Mouse (Mus musculus): ENCODE data around the gene Glce. TPM values are rescaled to one million over a fixed set of nuclear protein-coding genes. Genes with fewer than 3 reads are reported as not detected.
A peak's percentile ranks its signal among the peaks of the same experiment; 100 is the strongest.

Glce gene
- 26.9 and 27.2 TPM in 2 replicates for polyA plus RNA-seq (2016; fragmentation: Nextera tagmentation; extraction: Ambion mirVana)

DNA sequence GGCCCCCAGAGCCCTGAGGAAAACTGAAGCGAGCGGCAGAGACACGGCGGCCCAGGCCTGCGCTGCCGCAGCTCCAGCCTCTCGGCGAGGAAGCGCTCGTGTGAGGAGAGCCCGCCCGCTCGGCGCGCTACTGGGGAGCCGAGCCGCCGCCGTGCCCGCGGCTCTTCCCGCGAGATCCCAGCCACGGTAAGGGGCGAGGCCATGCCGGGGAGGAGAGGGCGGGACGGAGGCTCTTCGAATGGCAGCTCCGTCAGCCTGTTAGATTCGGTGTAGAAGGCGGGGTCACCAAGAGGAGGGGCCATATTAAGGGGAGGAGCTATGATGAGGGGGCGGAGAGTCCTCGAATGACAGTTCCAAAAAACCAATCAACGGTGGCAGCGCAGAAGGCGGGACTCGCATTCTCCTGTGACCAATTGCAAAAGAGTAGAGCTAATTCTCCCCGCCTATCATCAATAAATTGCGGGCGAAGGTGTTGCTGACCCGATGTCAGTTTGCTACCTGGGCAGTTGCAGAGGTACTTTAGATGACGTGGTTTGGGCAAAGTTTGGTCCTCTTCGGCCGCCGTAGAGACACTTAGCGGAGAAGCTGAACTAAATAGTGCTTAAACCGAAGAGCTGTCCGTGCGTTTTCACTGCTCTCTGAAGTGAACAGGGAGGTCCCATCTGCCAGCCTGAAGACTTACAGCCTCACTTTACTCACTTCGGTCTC is at the start of gene Glce:
Glce (minus strand) TSS at position 148 of the 708 bp plus-strand sequence.
- no peaks in the 10 kb centered on the region for H3K9me3 ChIP-seq (replicated peaks)
- peak within 1 kb of the TSS; percentile 93 for H3K27ac ChIP-seq
- under 1% methylated on average over 51 of the region's 51 CpGs for WGBS
- peak within 1 kb of the TSS; percentile 86 for H3K4me3 ChIP-seq
- H3K4me1 ChIP-seq = peaks cover 19% of the 10 kb centered on the region
- H3K36me3 ChIP-seq = no peaks in the 10 kb centered on the region
- H3K4me2 ChIP-seq (replicated peaks) = peak within 1 kb of the TSS; percentile 80
- H3K9ac ChIP-seq = peak within 1 kb of the TSS; percentile 95
- no peaks in the 10 kb centered on the region for H3K27me3 ChIP-seq
- ATAC-seq (ENCODE audit: low FRiP score) = peak; percentile 99

DNA sequence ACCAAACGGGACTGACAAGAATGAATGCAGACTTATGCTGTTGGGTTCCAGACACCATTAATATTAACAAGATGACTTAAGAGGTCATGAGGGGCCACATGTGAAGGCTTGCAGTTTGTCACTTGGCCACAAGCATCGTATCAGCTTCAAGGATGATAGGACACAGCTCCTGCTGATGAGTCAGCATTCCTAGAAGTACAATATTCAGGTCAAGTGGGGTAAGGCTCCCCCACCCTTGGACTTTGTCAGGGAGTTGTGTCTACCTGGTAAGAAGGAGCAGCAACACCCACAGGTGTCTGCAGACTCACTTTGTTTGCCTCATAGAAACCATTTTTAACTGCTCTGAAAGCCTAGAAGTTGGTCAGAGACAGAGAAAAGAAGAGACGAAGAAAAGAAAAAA is 49.8 kb upstream of the Glce start:
- Histone ChIP-seq H3K36me3 (no peaks in the 10 kb centered on the region), H3K27ac (no peak overlapping the region), H3K9me3 (replicated peaks) (no peaks in the 10 kb centered on the region), H3K4me1 (0 out of 2 replicates have a peak, but pooled peaks cover 4% of the 10 kb centered on the region), H3K4me2 (replicated peaks) (no peak overlapping the region), H3K27me3 (no peaks in the 10 kb centered on the region), H3K9ac (no peak overlapping the region), H3K4me3 (no peak overlapping the region)
- no peak for ATAC-seq (ENCODE audit: low FRiP score)
- WGBS = 84% methylated on average over 3 of the region's 3 CpGs

DNA sequence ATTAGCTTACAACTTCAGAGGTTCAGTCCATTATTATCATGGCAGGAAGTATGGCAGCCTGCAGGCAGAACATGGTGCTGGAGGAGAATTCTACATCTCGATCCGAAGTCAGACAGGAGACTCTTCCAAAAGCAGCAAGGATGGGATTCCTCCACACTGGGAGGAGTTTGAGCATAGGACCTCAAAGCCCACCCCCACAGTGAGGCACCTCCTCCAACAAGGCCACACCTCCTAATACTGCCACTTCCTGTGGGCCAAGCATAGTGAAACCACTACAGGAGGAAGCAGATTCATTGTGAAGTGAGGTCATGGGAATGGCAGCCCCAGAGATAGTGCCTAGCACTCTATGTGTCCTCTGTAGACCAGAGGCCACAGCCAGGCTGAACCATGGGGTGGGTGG is 48.5 kb upstream of the Glce start:
- Histone ChIP-seq H3K9me3 (replicated peaks) (no peaks in the 10 kb centered on the region), H3K4me1 (peaks cover 13% of the 10 kb centered on the region), H3K4me3 (no peak overlapping the region), H3K27me3 (no peaks in the 10 kb centered on the region), H3K9ac (no peak overlapping the region), H3K36me3 (no peaks in the 10 kb centered on the region), H3K27ac (no peak overlapping the region), H3K4me2 (replicated peaks) (no peak overlapping the region)
- 91% methylated on average over 2 of the region's 2 CpGs for WGBS
- ATAC-seq (ENCODE audit: low FRiP score) = no peak

DNA sequence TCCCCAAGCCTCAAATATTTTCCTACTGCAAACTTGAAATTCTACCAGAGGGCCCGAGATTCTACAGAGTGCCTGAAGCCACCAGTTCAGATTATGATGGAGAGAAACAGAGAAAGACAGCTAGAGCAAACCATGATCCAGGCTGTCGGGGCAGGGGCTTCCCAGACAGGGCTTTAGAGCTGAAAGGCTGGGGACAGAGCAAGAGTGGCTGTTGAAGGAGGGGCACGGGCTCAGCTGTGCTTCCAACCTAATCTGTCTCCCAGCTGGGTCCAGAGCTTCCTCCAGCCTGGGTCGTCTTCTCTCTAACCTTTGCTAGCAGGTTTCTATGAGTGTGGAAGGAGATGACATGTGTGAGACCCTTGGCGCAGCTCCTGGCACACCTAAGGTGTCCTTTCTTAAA is 44.2 kb upstream of the Glce start:
- H3K9ac ChIP-seq = no peak overlapping the region
- no peak overlapping the region for H3K4me3 ChIP-seq
- 44% methylated on average over 5 of the region's 5 CpGs for WGBS
- no peaks in the 10 kb centered on the region for H3K27me3 ChIP-seq
- H3K9me3 ChIP-seq (replicated peaks) = no peaks in the 10 kb centered on the region
- ATAC-seq (ENCODE audit: low FRiP score) = no peak
- H3K4me2 ChIP-seq (replicated peaks) = no peak overlapping the region
- peaks cover 27% of the 10 kb centered on the region for H3K4me1 ChIP-seq
- no peaks in the 10 kb centered on the region for H3K36me3 ChIP-seq
- peak overlapping the region; percentile 35; the same call in 1 of the 2 replicates for H3K27ac ChIP-seq

DNA sequence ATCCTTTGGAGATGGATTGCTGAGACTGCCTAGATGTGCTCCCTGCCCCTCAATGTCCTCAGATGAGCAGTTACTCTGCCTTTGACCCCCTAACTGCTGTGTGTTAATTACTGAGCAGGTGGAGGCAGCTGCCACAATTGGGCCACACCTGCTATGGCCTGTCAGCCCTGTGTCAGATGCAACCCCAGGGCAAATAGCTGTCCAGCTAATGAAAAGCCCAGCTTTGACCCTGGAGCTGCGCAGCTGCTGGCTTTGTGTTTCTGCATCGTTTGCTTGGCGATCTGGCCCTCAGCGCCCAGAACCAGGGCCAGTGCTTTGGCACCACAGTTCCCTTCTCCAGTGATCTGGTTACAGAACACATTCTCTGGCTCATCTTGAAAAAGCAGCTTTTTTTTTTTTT is 43.7 kb upstream of the Glce start:
- no peak overlapping the region for H3K9ac ChIP-seq
- H3K9me3 ChIP-seq (replicated peaks) = no peaks in the 10 kb centered on the region
- H3K27me3 ChIP-seq = no peaks in the 10 kb centered on the region
- WGBS = 30% methylated on average over 4 of the region's 4 CpGs
- ATAC-seq (ENCODE audit: low FRiP score) = 0 out of 2 replicates have a peak, but pooled peaks have one; percentile 26
- no peak overlapping the region for H3K4me2 ChIP-seq (replicated peaks)
- peaks cover 27% of the 10 kb centered on the region for H3K4me1 ChIP-seq
- H3K27ac ChIP-seq = peak overlapping the region; percentile 35; the same call in 1 of the 2 replicates
- no peak overlapping the region for H3K4me3 ChIP-seq
- H3K36me3 ChIP-seq = no peaks in the 10 kb centered on the region

DNA sequence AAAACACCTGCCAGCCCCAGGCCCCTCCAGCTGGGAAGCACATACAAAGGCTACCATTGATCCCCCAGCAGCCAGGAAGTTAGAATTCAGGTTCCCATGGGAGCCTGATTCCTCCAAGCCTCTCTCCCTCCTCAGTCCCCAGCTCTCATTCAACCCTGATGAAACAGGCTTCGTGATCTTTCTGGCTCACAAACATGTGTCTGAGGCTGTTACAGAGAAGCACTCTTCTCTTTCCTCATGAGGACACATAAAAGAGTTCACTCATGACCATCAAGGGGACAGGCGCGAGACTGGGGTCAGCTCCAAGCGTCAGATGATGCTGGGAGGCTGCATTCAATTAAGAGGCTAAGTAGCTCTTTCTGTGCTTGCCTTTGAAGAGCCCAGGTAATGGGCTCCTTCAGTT is 40.4 kb upstream of the Glce start:
- Histone ChIP-seq H3K4me3 (no peak overlapping the region), H3K27ac (no peak overlapping the region), H3K4me2 (replicated peaks) (no peak overlapping the region), H3K4me1 (peaks cover 27% of the 10 kb centered on the region), H3K27me3 (no peaks in the 10 kb centered on the region), H3K9me3 (replicated peaks) (no peaks in the 10 kb centered on the region), H3K36me3 (no peaks in the 10 kb centered on the region), H3K9ac (no peak overlapping the region)
- no peak for ATAC-seq (ENCODE audit: low FRiP score)
- 38% methylated on average over 4 of the region's 4 CpGs for WGBS

DNA sequence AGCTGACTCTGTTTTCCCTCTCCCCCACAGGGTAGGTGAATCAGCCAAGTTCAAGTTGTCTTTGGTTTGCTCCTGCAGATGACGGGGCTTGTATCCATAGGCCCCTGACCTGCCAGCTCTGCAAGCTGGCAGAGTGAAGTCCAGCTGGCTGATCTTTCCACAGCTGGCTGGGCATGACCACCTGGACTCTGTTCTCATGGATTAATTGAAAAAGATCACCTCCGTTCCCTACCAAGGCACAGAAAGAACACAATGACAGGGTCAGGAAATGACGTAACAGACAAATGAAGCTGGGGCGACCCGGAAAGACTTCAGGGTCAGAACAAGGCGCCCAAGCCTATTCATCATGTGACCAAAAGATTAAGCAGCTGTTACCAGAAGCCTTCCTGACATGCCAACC is 38.3 kb upstream of the Glce start:
- H3K27ac ChIP-seq = no peak overlapping the region
- H3K27me3 ChIP-seq = no peaks in the 10 kb centered on the region
- no peak overlapping the region for H3K4me2 ChIP-seq (replicated peaks)
- H3K4me1 ChIP-seq = peaks cover 13% of the 10 kb centered on the region
- no peaks in the 10 kb centered on the region for H3K36me3 ChIP-seq
- no peak overlapping the region for H3K4me3 ChIP-seq
- ATAC-seq (ENCODE audit: low FRiP score) = no peak
- H3K9me3 ChIP-seq (replicated peaks) = no peaks in the 10 kb centered on the region
- WGBS = 63% methylated on average over 6 of the region's 6 CpGs
- no peak overlapping the region for H3K9ac ChIP-seq

DNA sequence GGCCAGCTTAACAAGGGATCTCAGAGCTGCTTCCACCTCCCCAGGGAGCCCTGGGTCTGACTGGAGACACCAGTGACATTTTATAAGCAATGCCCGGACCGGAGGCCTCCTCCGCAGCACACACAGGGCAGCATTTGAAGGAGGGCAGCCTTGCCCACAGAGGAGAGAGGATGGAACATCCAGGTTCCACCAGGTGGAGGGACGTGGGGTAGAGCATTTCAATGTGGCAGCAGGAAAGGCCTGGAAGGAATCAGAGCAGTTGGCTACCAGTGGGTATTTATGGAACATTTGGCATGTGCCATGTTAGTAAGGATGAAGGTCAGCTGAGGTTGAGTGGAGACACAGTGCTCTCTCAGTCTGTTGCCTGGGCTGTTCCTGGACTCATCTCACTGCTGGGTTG is 36.3 kb upstream of the Glce start:
- WGBS = 84% methylated on average over 4 of the region's 4 CpGs
- Histone ChIP-seq H3K27me3 (no peaks in the 10 kb centered on the region), H3K4me3 (no peak overlapping the region), H3K36me3 (no peaks in the 10 kb centered on the region), H3K9me3 (replicated peaks) (no peaks in the 10 kb centered on the region), H3K27ac (no peak overlapping the region), H3K4me2 (replicated peaks) (no peak overlapping the region), H3K9ac (no peak overlapping the region), H3K4me1 (peaks cover 22% of the 10 kb centered on the region)
- ATAC-seq (ENCODE audit: low FRiP score) = no peak

DNA sequence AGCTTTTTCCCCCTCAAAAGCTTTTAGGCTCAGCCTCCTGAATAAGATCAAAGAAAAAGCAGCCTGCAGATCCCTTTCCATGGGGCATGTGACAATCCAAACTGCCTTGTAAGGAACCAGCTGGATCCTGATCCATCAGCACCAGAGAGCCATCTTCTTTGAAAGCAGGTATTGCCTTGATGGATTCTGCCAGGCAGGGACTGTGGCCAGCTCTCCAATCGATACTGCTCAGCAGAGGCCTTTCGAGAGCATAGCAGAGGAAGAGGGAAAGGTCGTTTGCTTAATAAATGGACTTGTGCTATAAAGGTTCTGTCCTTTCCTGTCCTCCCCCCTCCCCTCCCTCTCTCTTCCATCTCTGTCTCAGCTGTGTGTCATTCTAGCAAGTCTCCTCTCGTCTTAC is 33.4 kb upstream of the Glce start:
- Histone ChIP-seq H3K4me3 (no peak overlapping the region), H3K27ac (no peak overlapping the region), H3K9me3 (replicated peaks) (no peaks in the 10 kb centered on the region), H3K4me2 (replicated peaks) (no peak overlapping the region), H3K9ac (no peak overlapping the region), H3K36me3 (no peaks in the 10 kb centered on the region), H3K27me3 (no peaks in the 10 kb centered on the region), H3K4me1 (peaks cover 16% of the 10 kb centered on the region)
- 50% methylated on average over 4 of the region's 4 CpGs for WGBS
- ATAC-seq (ENCODE audit: low FRiP score) = no peak

DNA sequence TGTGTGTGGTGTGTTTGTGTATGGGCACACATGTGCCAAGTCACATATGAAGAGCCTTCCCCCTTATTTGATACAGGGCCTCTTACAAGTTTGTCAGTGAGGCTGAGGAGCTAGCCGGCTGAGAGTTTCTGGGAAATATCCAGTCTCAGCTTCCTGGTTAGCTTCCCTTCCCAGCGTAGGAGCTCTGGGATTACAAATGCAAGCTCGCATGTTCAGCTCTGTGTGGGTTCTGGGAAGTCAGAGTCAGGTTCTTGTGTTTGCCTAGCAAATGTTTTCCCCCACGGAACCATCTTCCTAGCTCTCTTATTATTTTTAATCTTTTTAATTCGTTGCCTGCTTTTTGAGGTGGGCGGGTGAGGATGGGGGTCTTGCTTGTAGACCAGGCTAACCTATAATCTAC is 32.9 kb upstream of the Glce start:
- no peaks in the 10 kb centered on the region for H3K36me3 ChIP-seq
- ATAC-seq (ENCODE audit: low FRiP score) = no peak
- WGBS = 87% methylated on average over 6 of the region's 6 CpGs
- no peak overlapping the region for H3K4me3 ChIP-seq
- H3K27me3 ChIP-seq = no peaks in the 10 kb centered on the region
- peaks cover 16% of the 10 kb centered on the region for H3K4me1 ChIP-seq
- H3K27ac ChIP-seq = no peak overlapping the region
- no peak overlapping the region for H3K9ac ChIP-seq
- no peaks in the 10 kb centered on the region for H3K9me3 ChIP-seq (replicated peaks)
- H3K4me2 ChIP-seq (replicated peaks) = no peak overlapping the region

DNA sequence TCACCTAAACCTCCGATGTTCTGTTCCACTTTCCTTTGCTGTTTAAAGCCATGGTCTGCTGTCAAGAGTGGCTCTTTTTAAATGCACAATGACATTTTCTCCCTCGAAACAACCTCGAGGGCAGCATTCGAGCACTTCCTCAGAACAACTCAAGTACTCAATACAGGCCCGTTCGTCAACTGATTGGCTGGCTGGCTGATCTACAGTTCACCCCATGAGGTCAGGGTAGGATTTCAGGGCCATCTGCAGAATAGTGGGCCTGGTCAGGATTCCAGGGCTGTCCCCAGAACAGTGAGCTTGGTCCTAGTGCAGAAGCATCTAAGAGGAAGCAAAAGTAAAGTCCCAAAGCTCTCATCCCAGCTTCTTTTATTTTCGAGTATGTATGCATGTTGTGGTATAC is 32.5 kb upstream of the Glce start:
- Histone ChIP-seq H3K4me2 (replicated peaks) (no peak overlapping the region), H3K9me3 (replicated peaks) (no peaks in the 10 kb centered on the region), H3K27me3 (no peaks in the 10 kb centered on the region), H3K4me1 (peaks cover 16% of the 10 kb centered on the region), H3K9ac (no peak overlapping the region), H3K27ac (no peak overlapping the region), H3K4me3 (no peak overlapping the region), H3K36me3 (no peaks in the 10 kb centered on the region)
- 72% methylated on average over 7 of the region's 7 CpGs for WGBS
- ATAC-seq (ENCODE audit: low FRiP score) = no peak

DNA sequence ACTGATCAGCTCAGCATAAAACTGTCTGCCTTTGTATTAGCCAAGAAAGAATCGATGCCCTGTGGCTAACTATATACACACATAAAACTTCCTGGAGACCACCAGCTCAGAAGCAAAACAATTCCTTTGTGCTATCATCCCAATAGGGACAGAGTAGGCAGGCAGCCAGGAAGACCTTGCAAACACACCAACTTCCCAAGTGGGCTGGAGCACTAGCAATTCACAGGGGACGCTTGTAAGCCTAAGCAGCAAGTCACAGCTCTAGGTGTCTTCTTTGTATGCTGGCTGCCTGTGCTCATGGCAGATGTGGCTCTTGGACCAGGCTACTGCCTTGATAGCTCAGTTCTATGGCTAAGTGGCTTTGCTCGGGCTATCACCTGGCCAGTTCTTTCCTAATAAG is 32.1 kb upstream of the Glce start:
- Histone ChIP-seq H3K4me1 (peaks cover 16% of the 10 kb centered on the region), H3K4me3 (no peak overlapping the region), H3K4me2 (replicated peaks) (no peak overlapping the region), H3K9ac (no peak overlapping the region), H3K27ac (no peak overlapping the region), H3K36me3 (no peaks in the 10 kb centered on the region), H3K9me3 (replicated peaks) (no peaks in the 10 kb centered on the region), H3K27me3 (no peaks in the 10 kb centered on the region)
- 59% methylated on average over 3 of the region's 3 CpGs for WGBS
- no peak for ATAC-seq (ENCODE audit: low FRiP score)

DNA sequence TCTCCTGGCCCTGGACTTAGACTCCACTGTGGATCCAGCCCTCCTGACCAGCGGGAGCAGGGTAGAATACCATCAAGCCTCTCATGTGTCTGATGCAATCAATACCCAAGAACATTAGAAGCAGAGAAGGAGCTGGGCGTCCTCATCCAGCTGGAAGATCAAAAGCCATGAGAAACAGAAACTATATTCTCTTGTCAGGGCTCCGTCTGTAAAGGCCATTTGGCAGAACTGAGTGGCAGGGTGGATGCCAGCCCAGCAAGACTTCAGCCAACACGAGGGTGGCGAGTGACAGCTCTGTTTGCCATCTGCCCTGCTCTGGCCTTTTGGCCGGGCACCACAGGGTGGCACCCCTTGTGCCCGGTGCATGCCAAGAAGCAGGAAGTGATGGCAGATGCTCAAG is 30.8 kb upstream of the Glce start:
- H3K36me3 ChIP-seq = no peaks in the 10 kb centered on the region
- H3K4me3 ChIP-seq = no peak overlapping the region
- H3K27me3 ChIP-seq = no peaks in the 10 kb centered on the region
- ATAC-seq (ENCODE audit: low FRiP score) = no peak
- 80% methylated on average over 7 of the region's 7 CpGs for WGBS
- H3K9ac ChIP-seq = no peak overlapping the region
- no peak overlapping the region for H3K4me2 ChIP-seq (replicated peaks)
- H3K27ac ChIP-seq = no peak overlapping the region
- no peaks in the 10 kb centered on the region for H3K9me3 ChIP-seq (replicated peaks)
- H3K4me1 ChIP-seq = peaks cover 16% of the 10 kb centered on the region
